Mouse (Mus musculus) hindbrain, embryonic 13.5 days (tissue): ENCODE results near the gene Tsr3. TPM values are rescaled to one million over a fixed set of nuclear protein-coding genes. Genes with fewer than 3 reads are reported as not detected.
"Not testable (repeated sequence)": the region's sequence is repeated elsewhere in the genome, so short reads cannot be mapped to it uniquely, and the experiment has no call there.

Experiments used
- ATAC-seq: fragments of 200-750 bp; cut with Nextera tagmentation; 2 replicates; pipeline ENCODE4 v1.8.0; 2017; ENCODE audit warnings: moderate TSS enrichment; ENCODE audit not compliant: low FRiP score
- H3K27ac ChIP-seq: fragments of 300-500 bp; sonication (generic); 2 replicates; pipeline ENCODE4 v1.5.1; 2015; ENCODE audit warnings: inconsistent platforms, mild to moderate bottlenecking, moderate library complexity
- H3K27me3 ChIP-seq: fragments of 300-500 bp; sonication (generic); 2 replicates; pipeline ENCODE4 v1.6.1; 2015; ENCODE audit warnings: mild to moderate bottlenecking, inconsistent platforms
- H3K36me3 ChIP-seq: fragments of 300-500 bp; sonication (generic); 2 replicates; pipeline ENCODE4 v1.6.1; 2015; ENCODE audit warnings: mild to moderate bottlenecking, inconsistent platforms
- H3K4me1 ChIP-seq: fragments of 300-500 bp; sonication (generic); replicated peaks from 2 replicates; pipeline ENCODE4 v1.6.1; 2015; ENCODE audit warnings: inconsistent platforms
- H3K4me2 ChIP-seq: fragments of 300-500 bp; sonication (generic); 2 replicates; pipeline ENCODE4 v1.6.1; 2015; ENCODE audit warnings: inconsistent platforms, mild to moderate bottlenecking, moderate library complexity
- H3K4me3 ChIP-seq: fragments of 300-500 bp; sonication (generic); 2 replicates; pipeline ENCODE4 v1.5.1; 2015; ENCODE audit warnings: mild to moderate bottlenecking, inconsistent platforms
- H3K9ac ChIP-seq: fragments of 300-500 bp; sonication (generic); 2 replicates; pipeline ENCODE4 v1.6.1; 2015; ENCODE audit warnings: mild to moderate bottlenecking, inconsistent platforms
- H3K9me3 ChIP-seq: fragments of 300-500 bp; sonication (generic); 2 replicates; pipeline ENCODE4 v1.6.1; 2016; ENCODE audit warnings: inconsistent platforms
- WGBS: fragments of 180-500 bp; shearing (Covaris S2); methylation state at CpG from one replicate; pipeline ENCODE4 v1.1.7; 2015; 5-methylcytosine and 5-hydroxymethylcytosine counted together
- polyA plus RNA-seq: library from polyadenylated mRNA; unstranded; fragments of >200 nt; fragmentation: Nextera tagmentation; extraction: Ambion mirVana; gene quantifications from 2 replicates; pipeline ENCODE4 v1.2.1, GENCODE M21; 2015

Gene Tsr3
- polyA plus RNA-seq = 59.6 and 62.9 TPM in 2 replicates

- no peaks in the 10 kb centered on the region for H3K27me3 ChIP-seq
- H3K4me1 ChIP-seq = peaks cover 21% of the 10 kb centered on the region
- H3K9me3 ChIP-seq = no peaks in the 10 kb centered on the region
- H3K4me3 ChIP-seq = peak within 1 kb of the TSS; percentile 78
- under 1% methylated on average over 80 of the region's 80 CpGs for whole genome bisulfite sequencing
- H3K36me3 ChIP-seq = peaks cover 55% of the 10 kb centered on the region
- peak within 1 kb of the TSS; percentile 98 for H3K4me2 ChIP-seq
- peak within 1 kb of the TSS; percentile 97 for H3K9ac ChIP-seq
- ATAC-seq = peak; percentile 87
- H3K27ac ChIP-seq = peak within 1 kb of the TSS; percentile 85
These were observed at the start of gene Tsr3, which contains the start of gene Gnptg for GRCm38 (mm10) chr17:25239695-25240636. Tsr3 (plus strand) TSS chr17:25240170. Gnptg (minus strand) TSS chr17:25240124.

GRCm38 (mm10) chr17:25202401-25202800 lies 37.6 kb upstream of the Tsr3 start:
- Histone ChIP-seq H3K27me3 (no peaks in the 10 kb centered on the region), H3K36me3 (peaks cover 88% of the 10 kb centered on the region), H3K4me3 (no peak overlapping the region), H3K27ac (no peak overlapping the region), H3K4me2 (no peak overlapping the region), H3K9ac (no peak overlapping the region), H3K4me1 (no peaks in the 10 kb centered on the region), H3K9me3 (no peaks in the 10 kb centered on the region)
- no peak for ATAC-seq
- WGBS = 89% methylated on average over 4 of the region's 4 CpGs

- Histone ChIP-seq H3K36me3 (peaks cover 97% of the 10 kb centered on the region), H3K9me3 (no peaks in the 10 kb centered on the region), H3K4me1 (no peaks in the 10 kb centered on the region), H3K4me2 (no peak overlapping the region), H3K9ac (no peak overlapping the region), H3K4me3 (no peak overlapping the region), H3K27ac (no peak overlapping the region), H3K27me3 (no peaks in the 10 kb centered on the region)
- 96% methylated on average over 4 of the region's 4 CpGs for WGBS
- no peak for ATAC-seq
These were observed 30.0 kb upstream of the Tsr3 start for GRCm38 (mm10) chr17:25210006-25210405.

GRCm38 (mm10) chr17:25210680-25211466 lies 29.1 kb upstream of the Tsr3 start:
- no peak overlapping the region for H3K4me3 ChIP-seq
- H3K4me1 ChIP-seq = no peaks in the 10 kb centered on the region
- no peak overlapping the region for H3K27ac ChIP-seq
- H3K4me2 ChIP-seq = no peak overlapping the region
- H3K27me3 ChIP-seq = no peaks in the 10 kb centered on the region
- no peak for ATAC-seq
- WGBS = 89% methylated on average over 15 of the region's 15 CpGs
- no peaks in the 10 kb centered on the region for H3K9me3 ChIP-seq
- no peak overlapping the region for H3K9ac ChIP-seq
- peaks cover 97% of the 10 kb centered on the region for H3K36me3 ChIP-seq

GRCm38 (mm10) chr17:25211705-25212104 lies 28.3 kb upstream of the Tsr3 start:
- no peak for ATAC-seq
- no peaks in the 10 kb centered on the region for H3K27me3 ChIP-seq
- H3K4me3 ChIP-seq = no peak overlapping the region
- no peaks in the 10 kb centered on the region for H3K9me3 ChIP-seq
- 90% methylated on average over 4 of the region's 4 CpGs for WGBS
- no peaks in the 10 kb centered on the region for H3K4me1 ChIP-seq
- H3K36me3 ChIP-seq = peaks cover 97% of the 10 kb centered on the region
- H3K4me2 ChIP-seq = no peak overlapping the region
- no peak overlapping the region for H3K9ac ChIP-seq
- no peak overlapping the region for H3K27ac ChIP-seq

- Histone ChIP-seq H3K4me3 (no peak overlapping the region), H3K4me2 (no peak overlapping the region), H3K27me3 (no peaks in the 10 kb centered on the region), H3K9ac (no peak overlapping the region), H3K9me3 (no peaks in the 10 kb centered on the region), H3K4me1 (no peaks in the 10 kb centered on the region), H3K27ac (no peak overlapping the region), H3K36me3 (peaks cover 93% of the 10 kb centered on the region)
- 96% methylated on average over 3 of the region's 3 CpGs for WGBS
- ATAC-seq = no peak
These were observed 24.5 kb upstream of the Tsr3 start for GRCm38 (mm10) chr17:25215431-25215830.

GRCm38 (mm10) chr17:25218967-25219366 lies 21.0 kb upstream of the Tsr3 start:
- Histone ChIP-seq H3K27me3 (0 out of 2 replicates have a peak, but pooled peaks cover 4% of the 10 kb centered on the region), H3K9ac (0 out of 2 replicates have a peak overlapping the region, but pooled peaks have one; percentile 8), H3K4me3 (no peak overlapping the region), H3K27ac (no peak overlapping the region), H3K4me2 (no peak overlapping the region), H3K36me3 (peaks cover 58% of the 10 kb centered on the region), H3K4me1 (peaks cover 18% of the 10 kb centered on the region), H3K9me3 (no peaks in the 10 kb centered on the region)
- 92% methylated on average over 9 of the region's 9 CpGs for WGBS
- no peak for ATAC-seq

- 0 out of 2 replicates have a peak, but pooled peaks cover 4% of the 10 kb centered on the region for H3K27me3 ChIP-seq
- no peak overlapping the region for H3K27ac ChIP-seq
- H3K36me3 ChIP-seq = peaks cover 51% of the 10 kb centered on the region
- peaks cover 18% of the 10 kb centered on the region for H3K4me1 ChIP-seq
- ATAC-seq = no peak
- no peak overlapping the region for H3K9ac ChIP-seq
- H3K9me3 ChIP-seq = no peaks in the 10 kb centered on the region
- WGBS = 95% methylated on average over 15 of the region's 15 CpGs
- H3K4me3 ChIP-seq = no peak overlapping the region
- no peak overlapping the region for H3K4me2 ChIP-seq
These were observed 20.3 kb upstream of the Tsr3 start for GRCm38 (mm10) chr17:25219492-25220295.

GRCm38 (mm10) chr17:25220746-25221145 lies 19.2 kb upstream of the Tsr3 start:
- ATAC-seq = no peak
- Histone ChIP-seq H3K27ac (peak overlapping the region; percentile 77; the same call in 1 of the 2 replicates), H3K9ac (peak overlapping the region; percentile 71), H3K9me3 (no peaks in the 10 kb centered on the region), H3K4me3 (no peak overlapping the region), H3K27me3 (0 out of 2 replicates have a peak, but pooled peaks cover 4% of the 10 kb centered on the region), H3K4me2 (no peak overlapping the region), H3K36me3 (peaks cover 47% of the 10 kb centered on the region), H3K4me1 (peaks cover 18% of the 10 kb centered on the region)
- WGBS = 92% methylated on average over 1 of the region's 1 CpGs

- Histone ChIP-seq H3K4me3 (peak overlapping the region; percentile 43), H3K4me2 (peak overlapping the region; percentile 66), H3K27ac (peak overlapping the region; percentile 77), H3K9ac (peak overlapping the region; percentile 71), H3K27me3 (0 out of 2 replicates have a peak, but pooled peaks cover 4% of the 10 kb centered on the region), H3K9me3 (no peaks in the 10 kb centered on the region), H3K36me3 (peaks cover 45% of the 10 kb centered on the region), H3K4me1 (peaks cover 18% of the 10 kb centered on the region)
- ATAC-seq = peak; percentile 82
- 1% methylated on average over 25 of the region's 30 CpGs for WGBS
These were observed 18.0 kb upstream of the Tsr3 start for GRCm38 (mm10) chr17:25221821-25222503.

- peak; percentile 90 for ATAC-seq
- peak overlapping the region; percentile 66 for H3K4me2 ChIP-seq
- WGBS = 19% methylated on average over 14 of the region's 28 CpGs
- peaks cover 40% of the 10 kb centered on the region for H3K36me3 ChIP-seq
- H3K9ac ChIP-seq = peak overlapping the region; percentile 46; the same call in 1 of the 2 replicates
- H3K27me3 ChIP-seq, H3K9me3 ChIP-seq: not testable (repeated sequence)
- peak overlapping the region; percentile 56; the same call in 1 of the 2 replicates for H3K27ac ChIP-seq
- peaks cover 18% of the 10 kb centered on the region for H3K4me1 ChIP-seq
- H3K4me3 ChIP-seq = peak overlapping the region; percentile 43
These were observed 17.4 kb upstream of the Tsr3 start for GRCm38 (mm10) chr17:25222504-25222940.
